Mouse (Mus musculus) lung, embryonic 16.5 days (tissue): ENCODE measurements around the gene Thap8. TPM values are rescaled to one million over a fixed set of nuclear protein-coding genes. Genes with fewer than 3 reads are reported as not detected.

Source experiments
- ATAC-seq: fragments of 200-750 bp; cut with Nextera tagmentation; 2 replicates; pipeline ENCODE4 v1.8.0; 2017; ENCODE audit warnings: low read depth, mild to moderate bottlenecking, moderate library complexity
- H3K27ac ChIP-seq: fragments of 300-500 bp; sonication (generic); 2 replicates; pipeline ENCODE4 v1.5.1; 2014; ENCODE audit warnings: mild to moderate bottlenecking, control low read depth, low read length
- H3K27me3 ChIP-seq: fragments of 300-500 bp; sonication (generic); 2 replicates; pipeline ENCODE4 v1.6.1; 2014; ENCODE audit warnings: low read depth, low read length, mixed read lengths; ENCODE audit not compliant: control insufficient read depth, insufficient read depth
- H3K36me3 ChIP-seq: fragments of 300-500 bp; sonication (generic); 2 replicates; pipeline ENCODE4 v1.6.1; 2014; ENCODE audit warnings: low read length; ENCODE audit not compliant: control insufficient read depth, insufficient read depth
- H3K4me1 ChIP-seq: fragments of 300-500 bp; sonication (generic); replicated peaks from 2 replicates; pipeline ENCODE4 v1.6.1; 2014; ENCODE audit warnings: low read length, mixed read lengths; ENCODE audit not compliant: control insufficient read depth, insufficient read depth
- H3K4me2 ChIP-seq: fragments of 300-500 bp; sonication (generic); 2 replicates; pipeline ENCODE4 v1.6.1; 2014; ENCODE audit warnings: low read depth, low read length, control low read depth
- H3K4me3 ChIP-seq: fragments of 300-500 bp; sonication (generic); 2 replicates; pipeline ENCODE4 v1.5.1; 2014; ENCODE audit warnings: mild to moderate bottlenecking, low read length, control low read depth
- H3K9ac ChIP-seq: fragments of 300-500 bp; sonication (generic); 2 replicates; pipeline ENCODE4 v1.6.1; 2014; ENCODE audit warnings: low read length, control low read depth
- H3K9me3 ChIP-seq: fragments of 300-500 bp; sonication (generic); 2 replicates; pipeline ENCODE4 v1.6.1; 2016; ENCODE audit warnings: low read length; ENCODE audit not compliant: control insufficient read depth
- WGBS: fragments of 180-500 bp; shearing (Covaris S2); extraction: QIAGEN DNeasy Blood & Tissue Kit; methylation state at CpG from one replicate; pipeline ENCODE4 v1.1.7; 2014; 5-methylcytosine and 5-hydroxymethylcytosine counted together
- polyA plus RNA-seq: library from polyadenylated mRNA; unstranded; fragments of >200 nt; fragmentation: Nextera tagmentation; extraction: Ambion mirVana; gene quantifications from 2 replicates; pipeline ENCODE4 v1.2.1, GENCODE M21; 2015

Thap8 gene
- polyA plus RNA-seq, 1 experiment from 2014 or later, result 0.48 TPM

DNA sequence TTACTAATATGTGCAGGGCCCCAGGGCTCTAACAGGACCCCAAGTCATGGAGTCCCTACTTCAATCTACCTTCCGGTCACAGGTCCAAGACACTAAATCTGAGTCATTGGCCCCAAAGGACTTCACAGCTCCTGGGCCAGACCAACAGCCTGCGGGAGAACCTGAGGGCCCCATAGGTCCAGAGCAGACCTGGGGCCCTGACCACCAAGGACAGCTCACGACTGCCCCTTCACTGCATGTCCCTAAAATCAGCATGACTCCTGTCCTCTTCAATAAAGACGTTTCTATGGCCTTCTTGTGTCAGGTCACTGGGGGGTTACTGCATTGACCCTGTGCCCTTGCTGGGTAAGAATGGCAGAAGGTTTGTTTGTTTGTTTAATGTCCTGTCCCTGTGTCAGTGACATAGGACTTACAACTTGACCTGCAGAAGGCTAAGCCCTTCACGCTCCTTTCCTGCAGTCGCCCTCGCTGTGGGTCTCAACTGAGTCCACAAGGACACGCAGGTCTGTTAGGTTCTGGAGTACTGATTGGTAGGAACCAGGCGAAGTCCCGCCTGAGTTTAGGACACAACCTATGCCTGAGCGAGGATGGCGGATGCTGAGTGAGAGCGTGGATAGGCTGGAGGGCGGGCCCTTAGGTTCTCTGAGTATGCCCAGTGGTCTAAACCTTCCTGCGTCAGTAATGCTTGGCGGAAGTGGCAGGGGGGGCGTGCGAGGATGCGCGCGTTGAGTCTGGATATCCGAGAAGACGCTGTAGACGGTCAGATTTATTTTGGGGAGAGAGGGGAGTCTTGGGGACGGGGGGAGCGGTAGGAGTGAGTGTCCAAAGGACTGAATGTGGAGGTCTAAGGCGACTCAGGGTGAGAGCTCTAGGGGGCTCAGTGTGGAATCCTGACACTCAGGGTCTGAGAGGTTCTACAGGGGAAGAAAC is 28.4 kb downstream of the Thap8 start, which contains the start of gene Alkbh6:
Gene Alkbh6, plus strand, starts transcription at position 642 of the 930 bp plus-strand sequence.
- Histone ChIP-seq H3K9ac (peak within 1 kb of the TSS; percentile 78), H3K9me3 (no peaks in the 10 kb centered on the region), H3K27ac (peak within 1 kb of the TSS; percentile 60), H3K4me1 (peaks cover 11% of the 10 kb centered on the region; the same call in 1 of the 2 replicates), H3K4me2 (peak within 1 kb of the TSS; percentile 95), H3K4me3 (peak within 1 kb of the TSS; percentile 80), H3K27me3 (no peaks in the 10 kb centered on the region), H3K36me3 (peaks cover 2% of the 10 kb centered on the region; the same call in 1 of the 2 replicates)
- WGBS, result 4% methylated on average over 27 of the region's 27 CpGs
- peak; percentile 100 for ATAC-seq

DNA sequence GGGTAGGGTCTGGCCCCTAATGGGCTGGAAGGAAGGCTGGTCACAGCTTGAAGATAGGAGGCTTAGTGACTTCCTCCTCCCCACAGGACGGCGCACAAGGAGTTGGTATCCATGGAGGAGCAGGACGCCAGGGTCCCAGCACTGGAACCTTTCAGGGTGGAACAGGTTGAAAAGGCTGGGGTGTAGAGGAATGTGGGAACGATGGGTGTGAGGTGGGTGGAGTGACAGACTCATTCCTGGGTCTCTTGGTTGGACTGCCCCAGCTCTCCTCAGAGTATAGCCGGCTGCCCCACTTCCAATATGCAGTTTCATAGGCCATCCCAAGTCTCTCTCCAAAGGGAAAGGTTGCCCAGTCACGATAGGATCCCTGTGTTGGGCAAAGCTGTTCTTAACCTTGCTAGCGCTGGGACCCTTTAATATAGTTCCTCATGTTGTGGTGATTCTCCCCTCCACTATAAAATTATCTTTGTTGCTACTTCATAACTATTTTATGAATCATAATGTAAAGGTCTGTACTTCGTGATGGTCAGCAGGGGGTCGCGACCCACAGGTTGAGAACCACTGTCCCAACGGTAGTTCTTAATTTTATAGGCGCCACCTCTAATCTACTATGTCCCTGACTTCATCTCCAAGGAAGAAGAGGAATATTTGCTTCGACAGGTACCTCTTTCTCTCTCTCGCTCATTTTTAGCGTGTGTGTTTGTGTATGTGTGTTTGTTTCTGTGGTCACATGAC is 29.7 kb downstream of the Thap8 start:
- no peaks in the 10 kb centered on the region for H3K27me3 ChIP-seq
- no peak overlapping the region for H3K27ac ChIP-seq
- H3K4me3 ChIP-seq, result peak overlapping the region; percentile 80
- peak overlapping the region; percentile 78 for H3K9ac ChIP-seq
- H3K9me3 ChIP-seq, result no peaks in the 10 kb centered on the region
- H3K36me3 ChIP-seq, result no peaks in the 10 kb centered on the region; the same call in 1 of the 2 replicates
- peak overlapping the region; percentile 95 for H3K4me2 ChIP-seq
- ATAC-seq, result no peak
- 48% methylated on average over 15 of the region's 15 CpGs for WGBS
- H3K4me1 ChIP-seq, result peaks cover 11% of the 10 kb centered on the region; the same call in 1 of the 2 replicates

DNA sequence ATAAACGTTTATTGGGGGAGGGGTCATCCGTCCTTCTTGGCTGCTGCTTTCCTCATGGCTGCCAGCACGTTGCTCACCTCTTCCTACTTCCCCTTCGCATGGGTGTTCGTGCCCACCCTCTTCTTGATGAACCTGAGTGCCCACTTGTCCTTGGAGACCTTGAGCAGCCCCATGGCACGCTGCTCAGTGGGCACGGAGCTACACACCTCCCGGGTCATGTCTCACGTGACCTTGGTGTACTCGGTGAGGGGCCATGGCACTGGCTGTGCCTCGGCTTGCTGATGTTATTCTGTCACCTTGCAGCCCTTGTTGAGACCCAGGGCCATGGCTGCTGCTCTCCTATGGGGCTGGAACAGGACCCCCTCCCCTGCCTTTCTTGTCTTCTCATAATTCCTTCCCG is 30.2 kb downstream of the Thap8 start:
- no peak for ATAC-seq
- H3K9ac ChIP-seq, result no peak overlapping the region
- WGBS, result 82% methylated on average over 12 of the region's 12 CpGs
- no peak overlapping the region for H3K4me3 ChIP-seq
- H3K4me1 ChIP-seq, result peaks cover 11% of the 10 kb centered on the region
- H3K27me3 ChIP-seq, result no peaks in the 10 kb centered on the region
- H3K27ac ChIP-seq, result no peak overlapping the region
- no peaks in the 10 kb centered on the region for H3K9me3 ChIP-seq
- H3K4me2 ChIP-seq, result no peak overlapping the region
- no peaks in the 10 kb centered on the region; the same call in 1 of the 2 replicates for H3K36me3 ChIP-seq

DNA sequence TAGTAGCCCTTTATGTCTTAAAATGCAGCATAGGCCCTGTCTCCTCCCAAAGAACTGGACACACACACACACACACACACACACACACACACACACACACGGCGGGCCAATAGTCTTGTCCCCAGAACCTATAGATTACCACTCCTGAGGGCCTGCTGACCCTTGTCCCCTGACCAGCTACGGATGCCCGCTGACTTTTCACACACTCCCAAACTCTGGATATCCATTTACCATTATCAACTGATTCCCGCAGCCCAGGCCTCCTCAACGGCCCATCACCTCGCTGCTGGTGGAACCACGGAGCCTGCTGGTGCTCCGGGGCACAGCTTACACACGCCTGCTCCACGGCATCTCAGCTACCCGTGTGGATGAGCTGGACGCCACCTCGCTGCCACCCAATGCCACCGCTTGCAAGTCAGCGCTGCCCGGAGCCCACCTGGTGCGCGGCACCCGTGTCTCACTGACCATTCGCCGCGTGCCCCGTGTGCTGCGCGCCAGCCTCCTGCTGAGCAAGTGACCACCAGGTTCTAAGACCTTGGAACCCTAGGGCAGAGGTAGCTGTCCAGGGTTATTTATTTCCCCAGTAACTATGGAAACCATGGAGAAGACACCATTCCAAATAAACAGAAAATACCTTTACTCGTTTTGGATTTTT is 33.9 kb downstream of the Thap8 start:
- Histone ChIP-seq H3K9me3 (no peaks in the 10 kb centered on the region), H3K4me3 (no peak overlapping the region), H3K4me2 (no peak overlapping the region), H3K27ac (no peak overlapping the region), H3K4me1 (peaks cover 9% of the 10 kb centered on the region), H3K27me3 (no peaks in the 10 kb centered on the region), H3K9ac (no peak overlapping the region), H3K36me3 (no peaks in the 10 kb centered on the region)
- WGBS, result 41% methylated on average over 27 of the region's 27 CpGs
- no peak for ATAC-seq

DNA sequence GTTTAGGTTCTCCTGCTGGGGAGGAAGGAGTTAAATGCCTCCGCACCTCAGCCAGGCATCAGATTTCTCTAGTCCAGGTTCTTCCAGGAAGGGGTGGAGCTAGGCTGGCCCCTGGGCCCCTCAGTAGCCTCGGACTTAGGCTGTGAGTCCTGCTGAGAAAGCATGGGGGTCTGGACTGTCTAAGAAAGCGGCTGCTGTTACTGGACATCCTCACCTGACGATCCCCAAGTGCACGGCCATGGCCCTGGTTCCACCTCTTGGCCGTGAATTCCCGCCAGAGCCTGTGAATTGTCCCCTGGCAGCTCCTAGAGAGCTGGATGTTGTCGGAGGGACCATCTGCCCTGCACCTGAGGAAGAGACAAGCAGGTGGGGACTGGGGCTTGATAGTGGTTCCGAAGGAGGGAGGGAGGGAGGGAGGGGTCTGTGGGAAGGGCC is 34.8 kb downstream of the Thap8 start, which contains the start of gene Syne4:
Gene Syne4, plus strand, starts transcription at position 87 of the 435 bp plus-strand sequence.
- H3K9me3 ChIP-seq, result no peaks in the 10 kb centered on the region
- H3K36me3 ChIP-seq, result no peaks in the 10 kb centered on the region
- ATAC-seq, result peak; percentile 49
- H3K4me3 ChIP-seq, result peak within 1 kb of the TSS; percentile 49
- peak within 1 kb of the TSS; percentile 55 for H3K4me2 ChIP-seq
- H3K9ac ChIP-seq, result peak within 1 kb of the TSS; percentile 61
- H3K27ac ChIP-seq, result peak within 1 kb of the TSS; percentile 27; the same call in 1 of the 2 replicates
- no peaks in the 10 kb centered on the region for H3K27me3 ChIP-seq
- WGBS, result 7% methylated on average over 9 of the region's 9 CpGs
- peaks cover 2% of the 10 kb centered on the region for H3K4me1 ChIP-seq

DNA sequence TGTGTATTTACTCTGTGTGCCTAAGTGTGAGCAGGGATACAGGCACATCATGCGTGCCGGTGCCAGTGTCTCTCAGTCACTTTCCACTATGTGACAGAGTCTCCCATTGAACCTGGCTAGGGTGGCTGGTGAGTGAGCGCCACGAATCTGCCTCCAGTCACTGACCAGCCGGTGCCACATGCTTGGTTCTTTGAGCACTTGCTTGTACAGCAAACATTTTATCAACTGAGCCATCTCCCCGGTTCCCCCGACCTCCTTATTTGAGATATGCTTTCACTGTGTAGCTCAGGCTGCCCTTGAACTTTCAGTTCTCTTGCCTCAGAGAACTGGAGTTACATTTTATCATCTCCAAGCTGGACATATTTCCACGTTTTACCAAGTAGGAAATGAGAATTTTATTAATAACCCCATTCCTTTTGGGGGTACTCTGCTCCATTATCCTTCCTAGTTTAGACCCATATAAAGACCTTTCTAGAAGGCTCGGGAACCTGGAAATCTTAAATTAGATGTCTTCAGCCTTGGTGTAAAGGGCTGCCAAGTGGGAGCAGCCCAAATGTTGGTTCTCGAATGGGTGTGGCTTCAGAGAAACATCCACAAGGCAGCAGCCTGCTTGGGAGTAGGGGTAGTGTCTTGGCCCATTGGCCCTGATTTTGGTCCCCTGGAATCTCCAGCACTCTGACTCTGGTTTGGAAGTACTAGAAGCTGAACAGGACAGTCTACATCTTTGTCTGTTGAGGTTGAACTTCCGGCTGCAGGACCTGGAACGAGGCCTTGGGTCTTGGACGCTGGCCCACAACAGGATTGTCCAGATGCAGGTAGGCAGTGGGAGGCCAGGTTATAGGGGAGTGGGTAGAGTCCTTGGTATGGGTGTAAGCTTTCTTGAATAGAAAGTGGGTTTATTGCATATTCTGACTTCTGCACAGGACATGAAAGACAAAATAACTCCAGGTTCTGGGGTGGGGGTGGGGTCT is 36.0 kb downstream of the Thap8 start:
- peak overlapping the region; percentile 61 for H3K9ac ChIP-seq
- no peak for ATAC-seq

DNA sequence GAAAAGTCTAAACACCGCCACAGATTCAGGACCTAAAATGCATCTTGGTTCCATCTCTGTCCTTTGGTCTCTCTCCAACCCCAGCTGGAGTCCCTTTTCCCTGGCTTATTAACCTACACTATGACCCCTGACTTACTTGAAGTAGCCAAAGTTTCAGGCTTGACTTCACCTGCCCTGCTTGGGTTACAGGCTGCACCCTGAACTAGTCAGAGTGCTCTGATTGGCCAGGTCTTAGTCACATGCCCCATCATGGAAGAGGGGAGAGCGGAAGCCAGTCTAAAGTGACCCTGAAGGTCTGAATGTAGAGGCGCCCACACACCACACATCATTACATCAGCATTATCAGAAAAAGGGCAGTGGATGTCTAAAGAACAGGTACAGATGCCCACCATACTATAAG is 38.2 kb downstream of the Thap8 start:
- no peaks in the 10 kb centered on the region for H3K27me3 ChIP-seq
- peaks cover 12% of the 10 kb centered on the region for H3K4me1 ChIP-seq
- H3K4me2 ChIP-seq, result no peak overlapping the region
- no peak overlapping the region for H3K9ac ChIP-seq
- H3K36me3 ChIP-seq, result no peaks in the 10 kb centered on the region
- H3K4me3 ChIP-seq, result no peak overlapping the region
- H3K27ac ChIP-seq, result no peak overlapping the region
- no peak for ATAC-seq
- 93% methylated on average over 3 of the region's 3 CpGs for WGBS
- no peaks in the 10 kb centered on the region for H3K9me3 ChIP-seq

More for the DNA sequence above, 36.0 kb downstream of the Thap8 start:
- peak overlapping the region; percentile 49 for H3K4me3 ChIP-seq
- H3K4me2 ChIP-seq, result peak overlapping the region; percentile 55
- H3K9me3 ChIP-seq, result no peaks in the 10 kb centered on the region
- 53% methylated on average over 13 of the region's 13 CpGs for WGBS
- no peaks in the 10 kb centered on the region for H3K27me3 ChIP-seq
- H3K4me1 ChIP-seq, result peaks cover under 1% of the 10 kb centered on the region
- H3K27ac ChIP-seq, result no peak overlapping the region
- no peaks in the 10 kb centered on the region for H3K36me3 ChIP-seq

DNA sequence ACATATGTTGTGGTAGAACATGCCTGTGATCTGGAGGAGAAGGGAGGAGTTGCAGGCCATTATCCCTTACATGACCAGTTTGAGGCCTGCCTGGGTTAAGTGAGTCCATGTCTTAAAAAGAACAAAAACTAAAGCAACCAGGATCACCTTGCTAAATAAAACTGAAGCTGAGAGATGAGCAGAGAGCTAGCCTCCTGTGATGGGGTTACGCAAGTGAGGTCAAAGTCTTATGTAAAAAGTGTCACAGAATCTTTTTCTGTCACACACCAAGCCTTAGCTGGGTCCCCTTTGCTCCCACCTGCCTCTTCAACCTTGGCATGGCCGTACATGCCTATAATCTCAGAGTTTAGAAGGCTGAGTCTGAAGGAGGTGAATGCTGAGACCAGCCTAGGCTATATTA is 41.1 kb downstream of the Thap8 start:
- 77% methylated on average over 2 of the region's 2 CpGs for WGBS
- peak overlapping the region; percentile 91 for H3K9ac ChIP-seq
- no peak for ATAC-seq

More for the DNA sequence above, 41.1 kb downstream of the Thap8 start:
- H3K4me1 ChIP-seq, result peaks cover 12% of the 10 kb centered on the region
- H3K4me3 ChIP-seq, result peak overlapping the region; percentile 85
- H3K27me3 ChIP-seq, result no peaks in the 10 kb centered on the region
- H3K27ac ChIP-seq, result no peak overlapping the region
- H3K36me3 ChIP-seq, result no peaks in the 10 kb centered on the region
- peaks cover 4% of the 10 kb centered on the region; the same call in 1 of the 2 replicates for H3K9me3 ChIP-seq
- peak overlapping the region; percentile 88 for H3K4me2 ChIP-seq
